Mouse (Mus musculus) embryo, embryonic 10 days (tissue): Measurements from ENCODE around the gene Atg7.
A peak's percentile ranks its signal among the peaks of the same experiment; 100 is the strongest.

Experiments used
- DNase-seq: peaks from one replicate; pipeline ENCODE4 v3.0.0-alpha.2; 2015; ENCODE audit warnings: low spot score

Atg7 gene

DNA sequence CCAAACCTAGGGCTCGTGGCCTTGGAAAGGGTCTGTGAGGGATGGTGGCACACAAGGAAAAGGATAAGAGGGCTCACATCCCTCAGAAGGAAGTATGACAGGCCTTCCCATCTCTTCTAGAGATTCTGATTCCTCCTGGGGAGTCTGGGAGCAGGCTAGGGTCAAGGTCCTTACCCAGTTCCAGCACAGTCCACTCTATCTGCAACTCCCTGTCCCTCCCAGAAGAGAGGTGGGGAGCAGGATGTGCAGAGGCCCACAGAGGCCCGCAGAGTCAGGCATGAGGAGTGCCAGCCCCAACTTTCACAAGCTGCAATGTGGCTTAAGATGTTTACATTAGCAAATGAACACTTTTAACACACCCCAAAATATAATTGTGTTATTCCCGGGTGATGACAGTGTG is 212.7 kb downstream of the Atg7 start:
- no peak for DNase-seq

DNA sequence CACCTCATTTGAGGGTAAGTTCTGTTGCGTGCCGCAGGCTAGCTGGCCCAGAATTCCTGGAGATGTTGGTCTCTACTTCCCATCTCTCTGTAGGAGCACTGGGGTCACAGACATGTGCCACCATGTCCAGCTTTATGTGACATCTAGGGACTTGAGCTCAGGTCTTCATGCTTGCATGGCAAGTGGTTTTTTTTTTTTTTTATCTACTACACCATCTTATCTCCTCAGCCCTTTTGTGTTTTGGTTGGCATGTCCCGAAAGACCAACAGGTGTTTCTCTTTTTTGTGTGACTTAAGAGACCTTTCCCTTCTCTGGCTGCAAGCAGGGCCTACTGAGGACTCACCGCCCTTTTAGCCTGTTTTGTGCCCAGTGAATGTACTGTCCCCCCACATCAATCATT is 213.6 kb downstream of the Atg7 start:
- no peak for DNase-seq

DNA sequence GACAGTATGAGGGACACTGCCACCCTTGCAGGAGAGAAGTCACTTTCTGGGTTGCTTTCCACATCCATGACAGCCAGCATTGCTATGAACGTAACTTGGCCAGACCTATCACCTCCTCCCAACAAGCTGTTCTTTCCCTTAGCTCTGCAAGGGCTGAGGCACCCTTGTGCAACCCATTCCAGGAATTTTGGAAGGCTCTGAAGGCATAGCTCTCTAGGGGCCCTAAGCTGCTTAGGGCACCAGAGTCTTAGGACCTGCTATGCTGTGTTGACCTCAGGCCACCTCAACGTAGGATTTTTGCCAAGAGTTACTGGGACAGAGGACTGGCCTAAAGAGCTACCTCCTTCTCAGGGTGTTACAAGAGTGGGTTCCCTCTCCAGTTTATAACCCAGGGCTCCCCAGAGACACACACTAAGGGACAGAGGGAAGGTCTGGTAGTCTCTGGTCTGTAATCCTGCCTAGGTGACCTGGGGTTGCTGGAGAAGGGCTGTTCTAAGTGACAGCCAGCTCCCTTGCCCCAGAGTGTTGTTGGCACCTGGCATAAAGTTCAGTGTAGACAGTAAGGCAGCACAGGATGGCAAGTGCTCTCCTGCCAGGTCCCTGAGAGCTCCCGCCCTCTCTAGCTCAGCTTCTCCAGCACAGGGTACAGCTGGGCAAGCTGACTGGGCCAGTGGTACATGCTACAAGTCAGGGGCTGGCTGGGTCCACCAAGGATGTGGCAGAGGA is 215.3 kb downstream of the Atg7 start:
- DNase-seq = no peak

DNA sequence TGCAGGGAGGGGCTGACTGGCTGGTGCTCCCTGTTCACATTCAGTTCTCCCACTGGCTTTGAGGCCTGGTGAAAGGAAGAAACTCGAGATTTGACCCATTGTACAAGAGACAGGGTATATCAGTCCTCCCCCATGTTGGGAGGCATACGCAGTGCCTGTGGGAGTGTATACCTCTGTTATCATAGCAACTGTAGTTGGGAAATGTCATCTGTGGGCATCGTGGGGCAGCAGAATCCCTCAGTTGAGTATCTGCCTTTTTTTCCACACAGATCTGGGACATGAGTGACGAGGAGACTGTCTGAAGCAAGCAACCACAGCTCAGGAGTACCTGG is 215.8 kb downstream of the Atg7 start:
- no peak for DNase-seq

DNA sequence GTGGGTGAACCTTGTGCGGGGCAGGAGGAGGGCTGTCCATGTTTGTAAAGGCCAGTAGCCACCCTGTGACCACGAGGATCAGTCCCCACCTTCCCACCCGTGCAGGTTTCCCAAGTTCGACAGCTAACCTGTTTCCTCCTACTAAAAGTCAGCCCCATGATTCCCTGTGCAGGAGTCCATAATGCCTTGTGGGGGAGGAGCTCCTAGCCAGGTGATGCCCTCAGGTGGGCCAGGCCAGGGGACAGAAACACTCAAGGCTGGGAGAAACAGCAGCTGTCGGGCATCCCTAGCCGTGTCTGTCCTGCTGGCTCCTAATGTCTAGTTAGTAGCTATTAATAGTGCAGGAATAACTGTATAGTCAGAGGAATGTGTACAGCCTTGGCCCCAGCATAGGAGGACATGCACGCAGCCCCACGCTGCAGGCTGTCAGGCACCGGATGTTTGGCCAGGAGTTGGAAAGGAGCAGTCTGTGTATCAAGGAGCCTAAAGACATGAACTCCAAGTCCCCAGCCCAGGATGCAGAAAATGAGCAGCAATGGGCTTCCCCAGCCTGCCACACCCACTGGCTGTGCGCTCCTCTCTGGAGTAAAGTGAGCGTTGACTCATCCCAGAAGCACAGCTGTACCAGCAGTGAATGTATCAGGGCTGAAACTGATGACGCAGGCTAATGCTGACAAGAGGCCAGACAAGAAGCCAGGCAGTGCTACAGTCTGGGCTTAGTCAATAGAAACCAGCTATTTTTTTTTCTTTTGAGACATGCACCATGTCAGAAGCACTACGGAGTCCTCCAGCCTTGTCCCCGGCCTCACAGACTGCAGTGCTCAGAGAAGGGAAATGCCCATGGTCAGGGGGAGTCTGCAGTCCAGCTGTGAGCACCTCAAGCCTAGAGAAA is 218.0 kb downstream of the Atg7 start:
- DNase-seq = no peak

DNA sequence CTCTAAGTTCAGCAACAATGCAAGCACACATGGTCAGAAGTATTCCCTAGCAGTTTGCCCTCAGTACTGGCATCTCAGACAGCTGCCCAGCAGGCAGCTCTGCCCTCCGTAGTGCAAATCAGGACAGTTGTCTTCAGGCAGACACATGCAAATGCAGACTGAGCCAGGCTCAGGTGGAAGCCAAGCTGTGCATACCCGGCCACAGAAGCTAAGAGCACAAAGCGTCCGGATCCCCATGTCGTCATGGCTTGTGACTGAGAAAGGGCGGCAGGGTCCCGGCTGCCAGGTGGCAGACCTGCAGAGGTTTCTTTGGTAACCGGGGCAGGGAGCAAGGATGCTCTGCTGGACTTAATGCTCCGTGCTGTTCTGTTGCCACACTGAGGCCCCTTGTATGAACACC is 218.7 kb downstream of the Atg7 start:
- no peak for DNase-seq

DNA sequence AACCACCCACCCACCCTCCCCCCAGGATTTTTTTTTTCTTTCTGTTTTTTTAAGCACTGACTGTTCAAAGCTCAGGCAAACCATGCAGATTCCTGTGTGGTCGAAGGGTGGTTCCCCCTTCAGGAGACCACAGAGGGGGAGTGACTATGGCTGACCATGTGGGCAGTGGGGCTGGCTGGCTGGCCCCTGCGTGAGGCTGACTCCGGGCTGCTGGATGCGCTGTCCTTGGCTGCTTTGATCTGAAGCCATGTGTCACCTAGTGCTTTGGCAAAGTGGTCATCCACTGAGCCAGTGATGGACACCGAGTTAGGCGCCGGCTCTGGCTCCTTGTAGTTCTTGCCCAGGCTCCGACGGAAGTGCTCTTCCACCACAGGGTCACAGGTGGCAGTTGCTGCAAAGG is 219.1 kb downstream of the Atg7 start:
- DNase-seq = no peak

DNA sequence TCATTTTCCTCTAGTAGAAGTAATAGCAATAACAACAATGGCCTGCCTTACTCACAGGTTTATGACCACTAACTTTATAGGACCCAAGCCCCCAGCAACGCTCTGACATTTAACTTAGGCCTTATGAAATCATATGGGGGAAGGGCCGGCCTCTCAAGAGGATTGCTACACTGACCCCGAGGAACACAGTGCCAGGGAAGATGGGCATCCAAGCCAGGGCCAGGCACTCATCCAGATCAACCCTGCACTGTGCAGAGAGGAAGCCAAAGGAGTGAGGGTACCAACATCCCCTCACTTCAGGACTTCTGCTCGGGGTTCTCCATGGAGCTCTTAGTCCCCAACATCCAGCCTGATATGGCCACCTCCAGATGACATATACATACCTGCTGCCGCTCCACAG is 220.6 kb downstream of the Atg7 start:
- DNase-seq = no peak

DNA sequence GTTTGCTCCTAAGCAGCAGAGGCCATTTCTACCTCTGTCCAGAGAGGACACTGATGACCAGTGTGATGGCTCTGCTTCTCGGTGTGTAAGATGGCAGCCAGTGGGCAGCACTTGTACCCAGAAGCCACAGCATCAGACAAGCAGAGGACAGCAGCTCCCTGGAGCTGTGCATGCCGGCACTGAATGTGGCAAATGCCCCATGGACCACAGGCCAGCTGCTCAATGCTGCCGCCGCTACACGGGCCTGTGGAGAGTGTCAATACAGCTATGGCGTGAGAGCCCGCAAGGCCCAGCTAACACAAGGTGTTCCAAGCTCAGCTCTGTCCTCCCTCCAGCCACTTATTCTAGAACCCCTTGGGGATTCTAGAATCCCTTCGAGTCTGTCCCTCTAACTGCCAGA is 221.5 kb downstream of the Atg7 start:
- no peak for DNase-seq

DNA sequence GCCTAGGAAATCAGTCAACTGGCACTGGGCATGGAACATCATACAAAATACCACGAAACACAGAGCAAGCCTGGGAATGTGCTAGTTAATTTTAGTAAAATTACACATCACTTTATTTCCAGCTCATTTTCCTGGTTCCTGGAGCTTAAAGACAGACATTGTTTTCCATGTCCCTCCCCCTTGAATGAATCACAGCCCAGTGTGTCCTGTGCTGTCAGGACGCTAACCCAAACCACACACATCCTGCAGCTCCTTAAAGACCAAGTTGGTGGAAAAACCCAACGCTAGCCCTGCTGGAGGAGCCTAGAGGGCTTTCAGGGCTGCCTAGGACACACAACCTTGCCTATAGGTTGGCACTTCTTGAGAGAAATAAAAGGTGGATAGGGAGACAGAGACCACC is 223.2 kb downstream of the Atg7 start:
- no peak for DNase-seq

DNA sequence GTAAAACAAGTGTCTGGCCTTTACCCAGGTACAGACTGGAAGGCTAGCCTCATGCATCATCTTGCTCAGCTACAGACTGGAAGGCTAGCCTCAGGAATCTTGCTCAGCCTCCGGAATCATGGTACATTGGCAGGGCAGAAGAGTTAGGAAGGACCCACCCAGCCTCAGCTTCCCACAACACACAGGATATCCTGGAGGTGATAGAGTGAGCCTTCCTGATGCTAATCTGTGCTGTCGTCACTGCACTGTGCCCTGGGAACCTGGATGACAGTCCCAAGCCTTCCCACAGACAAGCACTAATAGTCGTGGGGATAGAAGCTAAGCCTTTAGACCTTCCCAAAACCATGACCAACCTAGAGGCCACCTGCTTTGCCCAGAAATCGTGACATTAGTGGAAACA is 223.7 kb downstream of the Atg7 start:
- no peak for DNase-seq

DNA sequence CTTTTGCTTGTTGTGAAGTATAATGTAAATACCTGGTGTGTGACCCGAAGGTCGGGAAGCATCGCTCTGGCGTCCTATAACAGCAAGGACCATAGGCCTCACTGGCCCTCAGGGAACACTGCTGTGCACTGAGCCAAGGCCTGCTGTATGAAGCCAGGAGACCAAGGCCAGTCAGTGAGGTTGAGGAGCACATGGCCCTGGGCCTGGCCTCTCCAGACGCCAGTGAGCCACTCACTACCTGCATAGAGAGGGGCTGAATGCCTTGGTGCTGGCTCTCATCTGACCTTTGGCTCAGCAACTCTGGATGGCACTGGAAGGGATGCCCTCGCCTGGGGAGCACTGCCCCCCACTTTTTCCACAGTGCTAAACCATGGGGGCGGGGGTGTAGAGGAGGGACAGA is 225.8 kb downstream of the Atg7 start:
- no peak for DNase-seq

DNA sequence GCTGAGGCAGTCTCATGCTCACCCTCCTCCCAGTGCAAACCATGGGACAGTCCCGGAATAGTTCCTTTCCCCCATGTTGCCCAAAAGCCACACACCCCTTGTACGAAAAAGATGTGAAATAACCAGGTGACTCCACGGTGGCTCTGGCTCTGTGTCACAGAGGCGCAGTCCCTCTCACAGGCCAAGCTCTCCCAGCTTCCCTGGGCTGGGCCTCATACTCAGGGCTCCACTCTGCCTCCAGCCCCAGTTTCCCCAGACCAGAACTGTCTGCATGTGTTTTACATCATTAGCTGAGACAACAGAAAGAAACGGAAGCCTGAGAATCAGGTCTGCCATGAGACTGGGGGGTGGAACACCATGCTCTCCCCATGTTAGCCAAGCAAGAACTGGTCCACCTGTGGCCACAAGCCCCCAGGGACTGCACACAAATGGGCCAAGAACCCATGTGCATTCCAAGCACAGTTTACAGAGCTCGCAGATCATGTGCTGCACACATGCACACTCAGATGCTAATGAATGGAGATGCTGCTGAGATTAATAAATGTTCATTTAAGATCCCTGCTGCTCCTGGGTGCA is 226.7 kb downstream of the Atg7 start:
- no peak for DNase-seq

DNA sequence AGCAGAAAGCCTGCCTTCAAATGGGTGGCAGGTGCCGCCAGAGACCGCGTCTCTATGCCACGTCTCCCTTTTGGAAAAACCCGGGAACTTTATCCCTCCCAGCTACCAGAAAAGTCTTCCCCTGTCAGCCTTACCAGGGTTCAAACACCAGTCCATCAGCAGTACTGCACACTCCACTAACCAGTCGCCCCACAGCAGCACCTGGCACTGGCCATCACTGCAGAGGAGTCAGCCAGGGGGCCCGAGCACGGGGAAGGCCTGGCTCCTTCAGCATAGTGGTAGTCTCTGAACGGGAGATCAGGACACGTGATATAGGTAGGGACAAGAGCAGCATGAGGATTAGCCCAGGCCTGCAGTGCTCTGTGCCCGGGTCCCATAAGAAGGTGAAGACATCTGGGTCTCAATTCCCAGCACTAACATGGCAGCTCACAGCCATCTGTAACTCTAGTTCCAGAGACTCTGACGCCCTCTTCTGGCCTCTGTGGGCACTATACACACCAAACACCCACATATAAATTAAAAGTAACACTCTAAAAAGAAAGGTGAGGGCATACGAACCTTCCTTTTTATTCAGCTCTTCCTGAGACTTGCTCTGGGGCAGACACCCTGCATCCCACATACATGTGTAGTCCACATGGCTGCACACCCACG is 228.2 kb downstream of the Atg7 start:
- no peak for DNase-seq

DNA sequence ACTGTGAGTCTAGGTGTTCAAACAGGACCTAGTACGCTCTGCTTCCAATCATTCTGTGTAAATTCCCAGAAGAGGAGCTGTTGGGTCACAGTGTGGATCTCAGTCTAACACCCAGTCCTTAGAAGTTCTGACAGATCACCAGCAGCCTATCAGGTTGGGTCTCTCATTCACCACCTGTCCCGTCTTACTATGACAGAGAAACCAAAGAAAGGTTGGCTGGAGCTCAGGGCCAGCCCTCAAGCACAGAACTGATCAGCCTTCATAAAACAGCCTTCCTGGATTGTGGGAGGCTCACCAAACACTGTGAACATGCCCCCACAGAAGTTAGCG is 230.9 kb downstream of the Atg7 start:
- DNase-seq = no peak

DNA sequence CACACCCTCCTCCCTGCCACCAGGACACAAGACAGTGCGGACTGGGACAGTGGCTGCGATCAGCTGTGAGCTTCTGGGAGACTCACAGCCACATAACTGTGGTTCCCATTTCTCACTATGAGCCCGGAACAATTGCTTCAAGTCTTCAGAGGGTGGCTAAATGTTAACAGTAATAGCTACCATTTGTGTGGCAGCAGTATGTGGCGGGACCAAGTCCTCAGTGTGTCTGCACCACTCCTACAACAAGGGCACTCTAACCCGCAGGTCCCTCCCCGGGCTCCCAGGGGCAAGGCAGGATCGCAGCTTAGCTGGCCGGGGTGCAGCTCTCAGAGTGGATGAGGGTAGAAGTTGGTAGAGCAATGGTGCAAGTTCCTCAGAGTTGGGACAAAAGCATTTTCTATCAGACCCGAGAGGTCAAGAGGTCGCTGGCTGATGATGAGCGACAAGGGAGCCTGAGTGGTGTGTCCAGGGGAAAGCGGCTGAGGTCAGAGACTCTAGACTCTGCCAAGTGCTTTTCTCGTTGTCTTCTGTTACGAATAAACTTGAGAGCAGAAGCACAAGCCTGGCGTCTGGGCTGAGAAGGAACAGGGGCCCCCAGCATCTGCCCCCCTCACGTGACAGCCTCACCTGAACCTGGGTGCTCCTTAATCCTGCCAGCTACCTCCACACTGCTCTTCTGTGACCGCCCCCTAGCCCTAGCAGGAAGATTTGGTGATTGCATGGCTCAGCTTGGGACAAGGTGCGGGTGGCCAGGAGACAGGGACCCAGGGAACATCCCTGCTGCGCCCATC is 231.4 kb downstream of the Atg7 start:
- DNase-seq = peak; percentile 87

DNA sequence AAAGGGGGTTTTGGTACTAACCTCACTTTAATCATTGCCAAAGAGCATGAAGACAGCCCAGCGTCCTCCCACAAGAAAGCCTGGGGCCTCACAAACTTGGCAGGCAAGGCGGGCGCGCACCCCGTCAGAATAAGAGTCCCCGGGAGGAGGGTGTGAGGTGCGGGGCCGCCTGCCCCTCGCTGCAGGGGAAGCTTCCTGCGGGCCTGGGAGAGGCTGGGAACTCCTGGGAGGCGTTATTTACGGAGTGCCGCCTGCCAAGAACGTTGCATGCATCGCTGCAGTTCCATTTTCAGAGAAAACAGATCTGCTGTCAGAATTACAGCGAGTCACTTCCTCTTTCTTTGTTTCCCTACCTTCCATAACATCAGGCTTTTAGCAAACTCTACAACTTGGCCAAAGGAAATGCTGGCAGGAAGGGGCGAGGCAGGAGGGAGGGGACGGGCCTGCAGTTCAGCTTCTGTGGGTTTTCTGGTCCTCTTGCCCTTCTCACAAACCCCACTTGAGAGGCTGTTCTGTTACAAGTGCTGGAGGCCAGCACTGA is 232.2 kb downstream of the Atg7 start:
- peak; percentile 95 for DNase-seq

DNA sequence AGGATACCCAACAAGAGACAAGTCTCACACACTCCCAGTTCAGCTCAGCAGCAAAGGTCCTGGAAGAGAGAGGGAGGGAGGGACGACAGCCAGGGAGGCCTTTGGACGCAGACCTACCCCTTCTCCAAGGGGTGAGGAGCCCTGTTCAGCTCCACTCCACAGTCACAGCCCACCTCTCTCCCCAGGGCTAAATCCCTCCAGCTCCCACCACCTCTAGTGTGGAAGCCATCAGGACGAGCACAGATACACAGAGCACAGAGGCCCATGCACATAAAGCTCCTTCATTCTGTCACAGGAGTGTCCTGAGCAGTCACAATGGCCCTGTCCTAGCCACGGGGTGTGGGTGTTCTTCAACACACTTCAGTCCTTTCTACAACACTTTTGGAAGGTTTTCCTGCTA is 233.1 kb downstream of the Atg7 start:
- DNase-seq = no peak

DNA sequence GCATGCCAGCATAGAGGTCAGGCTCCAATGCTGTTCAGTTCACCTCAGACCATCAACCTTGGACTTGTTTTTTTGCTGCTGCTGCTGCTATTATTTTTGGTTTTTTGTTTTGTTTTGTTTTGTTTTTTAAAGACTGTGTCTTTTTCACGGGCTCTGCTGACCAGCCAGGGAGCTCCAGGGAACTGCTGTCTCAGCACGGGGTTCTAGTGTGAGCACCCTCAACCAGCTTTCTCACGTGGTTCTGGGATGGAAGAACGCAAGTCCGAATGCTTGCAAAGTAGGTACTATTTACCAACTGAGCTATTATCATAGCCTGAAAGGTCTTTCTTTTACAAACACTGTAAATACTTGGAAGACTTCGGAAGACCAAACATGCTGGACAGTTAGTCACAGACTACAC is 233.6 kb downstream of the Atg7 start:
- DNase-seq = no peak

DNA sequence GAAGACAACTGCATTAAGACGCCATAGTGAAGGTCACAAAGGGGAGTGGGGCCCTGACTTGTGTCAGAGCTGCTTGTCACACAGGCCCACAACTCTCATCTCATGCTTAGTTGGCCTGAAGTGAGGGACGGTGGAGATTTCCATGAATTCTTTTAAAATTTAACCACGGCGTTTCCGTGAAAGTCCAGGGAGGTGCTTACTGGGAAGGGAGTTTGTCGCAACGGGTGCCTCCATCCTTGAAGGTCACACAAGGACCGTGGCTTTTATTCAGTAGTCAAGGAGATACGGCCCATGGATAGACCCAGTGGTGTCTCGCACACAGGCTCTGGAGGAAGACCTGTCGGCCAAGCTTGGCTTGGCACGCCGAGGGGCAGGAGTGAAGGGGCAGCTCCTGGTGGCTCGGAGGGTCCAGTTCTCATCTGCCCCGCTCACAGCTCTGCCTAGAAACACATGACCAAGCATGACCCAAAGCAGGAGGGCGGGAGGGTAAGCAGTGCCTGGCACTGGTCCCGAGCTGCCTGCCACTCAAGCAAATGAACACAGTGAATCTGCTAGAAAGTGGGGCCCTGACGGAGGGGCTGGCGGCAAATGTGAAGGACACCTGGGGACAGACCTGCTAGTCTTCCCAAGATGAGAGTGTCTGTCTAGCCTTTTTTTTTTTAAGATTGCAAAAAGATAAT is 236.1 kb downstream of the Atg7 start:
- DNase-seq = no peak

DNA sequence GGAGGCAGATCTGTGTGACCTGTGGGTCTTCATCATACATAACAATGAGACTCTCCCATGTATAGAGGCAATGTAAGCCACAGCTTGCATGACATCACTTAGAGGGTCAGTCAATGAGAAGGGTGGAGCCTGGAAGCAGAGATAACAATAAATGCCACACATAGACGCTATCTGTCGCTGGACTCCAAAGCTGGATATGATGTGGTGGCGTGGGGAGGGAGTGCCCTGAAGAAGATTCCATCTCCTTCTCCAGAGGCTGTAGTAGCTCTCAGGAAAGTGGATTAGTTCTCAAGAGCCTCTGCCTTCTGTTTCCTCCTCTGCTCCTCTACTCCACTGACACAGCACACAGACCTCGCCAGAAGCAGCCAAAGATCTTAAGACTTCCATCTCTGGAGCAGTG is 237.9 kb downstream of the Atg7 start:
- no peak for DNase-seq
